Mouse (Mus musculus) kidney, adult 2 months (tissue): ENCODE results near the gene Gpx3.

ENCODE experiments used
- CTCF ChIP-seq: fragments of 200-500 bp; conservative IDR thresholded peaks from 2 replicates; pipeline ENCODE4 v1.5.1; 2011; ENCODE audit warnings: low read depth, mild to moderate bottlenecking, control low read depth, low read length, moderate library complexity, mixed read lengths; ENCODE audit not compliant: insufficient read depth, insufficient read length
- POLR2A ChIP-seq: fragments of 200-500 bp; IDR thresholded peaks from one replicate; pipeline ENCODE4 v1.6.1; 2011; ENCODE audit warnings: low read depth, low read length, control low read depth

- TF ChIP-seq POLR2A = no peak
- no peak for TF ChIP-seq CTCF
These were observed 7.7 kb upstream of the Gpx3 start for GRCm38 (mm10) chr11:54894589-54894988.
